Mouse (Mus musculus): ENCODE data around the gene Cpne4. TPM values are rescaled to one million over a fixed set of nuclear protein-coding genes. Genes with fewer than 3 reads are reported as not detected.

The Cpne4 gene
- polyA plus RNA-seq, 1 experiment from 2014 or later, result 1.4 TPM

DNA sequence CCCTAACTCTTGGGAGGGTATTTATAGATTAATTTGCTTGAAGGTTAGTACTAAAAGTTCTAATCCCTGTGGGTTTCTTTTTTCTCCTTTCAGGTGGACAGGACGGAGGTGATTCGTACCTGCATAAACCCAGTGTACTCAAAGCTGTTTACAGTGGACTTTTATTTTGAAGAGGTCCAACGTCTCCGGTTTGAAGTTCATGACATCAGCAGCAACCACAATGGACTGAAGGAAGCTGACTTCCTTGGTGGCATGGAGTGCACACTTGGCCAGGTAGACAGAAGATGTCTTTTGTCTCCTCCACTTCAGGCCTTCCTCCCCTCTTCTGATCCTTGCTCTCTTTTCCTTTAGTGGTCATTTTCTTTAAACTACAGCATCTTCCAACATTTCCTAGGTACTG, 325.5 kb downstream of the Cpne4 start:
- no peak for DNase-seq (ENCODE audit: low spot score)
- no peaks in the 10 kb centered on the region for H3K27me3 ChIP-seq (replicated peaks; ENCODE audit: control insufficient read depth, insufficient read depth, low read length)
- ATAC-seq (replicated peaks; ENCODE audit: low FRiP score), result no peak
- H3K27ac ChIP-seq (ENCODE audit: low read depth, low read length), result no peak overlapping the region
- 76% methylated on average over 4 of the region's 4 CpGs for WGBS
- no peak overlapping the region for H3K4me3 ChIP-seq (ENCODE audit: low read depth, low read length)
- H3K9ac ChIP-seq (ENCODE audit: low read depth, low read length), result no peak overlapping the region
- H3K9me3 ChIP-seq (ENCODE audit: control insufficient read depth, low read length), result no peaks in the 10 kb centered on the region
- H3K4me2 ChIP-seq, result no peak overlapping the region
- H3K36me3 ChIP-seq (ENCODE audit: control insufficient read depth, insufficient read depth, low read length), result no peaks in the 10 kb centered on the region
- no peaks in the 10 kb centered on the region for H3K4me1 ChIP-seq (replicated peaks; ENCODE audit: control insufficient read depth, insufficient read depth, low read length)

DNA sequence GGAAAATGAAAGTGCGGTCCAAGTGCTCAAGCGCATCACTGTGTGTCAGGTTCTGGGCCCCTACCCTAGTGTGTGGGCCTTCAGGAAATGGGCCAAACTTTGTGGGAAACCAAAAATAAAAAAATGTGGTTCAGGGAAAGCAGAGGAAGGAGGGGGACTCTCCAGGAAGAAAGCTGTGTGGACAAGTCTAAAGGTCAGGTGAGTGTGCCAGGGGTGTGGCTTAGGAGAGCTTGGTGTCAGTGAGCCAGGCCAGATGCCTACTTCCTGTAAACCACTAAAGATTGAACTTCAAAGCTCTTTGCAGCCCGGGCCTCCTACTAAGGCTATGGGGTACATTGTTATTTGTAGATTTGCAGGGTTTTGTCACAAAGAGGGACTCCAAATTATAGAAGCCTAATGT, 327.1 kb downstream of the Cpne4 start:
- H3K27ac ChIP-seq (ENCODE audit: low read depth, low read length), result no peak overlapping the region
- H3K36me3 ChIP-seq (ENCODE audit: control insufficient read depth, insufficient read depth, low read length), result no peaks in the 10 kb centered on the region
- no peaks in the 10 kb centered on the region for H3K4me1 ChIP-seq (replicated peaks; ENCODE audit: control insufficient read depth, insufficient read depth, low read length)
- ATAC-seq (replicated peaks; ENCODE audit: low FRiP score), result no peak
- WGBS, result 76% methylated on average over 3 of the region's 3 CpGs
- H3K4me3 ChIP-seq (ENCODE audit: low read depth, low read length), result no peak overlapping the region
- H3K9me3 ChIP-seq (ENCODE audit: control insufficient read depth, low read length), result no peaks in the 10 kb centered on the region
- no peaks in the 10 kb centered on the region for H3K27me3 ChIP-seq (replicated peaks; ENCODE audit: control insufficient read depth, insufficient read depth, low read length)
- no peak overlapping the region for H3K4me2 ChIP-seq
- no peak for DNase-seq (ENCODE audit: low spot score)
- H3K9ac ChIP-seq (ENCODE audit: low read depth, low read length), result no peak overlapping the region

DNA sequence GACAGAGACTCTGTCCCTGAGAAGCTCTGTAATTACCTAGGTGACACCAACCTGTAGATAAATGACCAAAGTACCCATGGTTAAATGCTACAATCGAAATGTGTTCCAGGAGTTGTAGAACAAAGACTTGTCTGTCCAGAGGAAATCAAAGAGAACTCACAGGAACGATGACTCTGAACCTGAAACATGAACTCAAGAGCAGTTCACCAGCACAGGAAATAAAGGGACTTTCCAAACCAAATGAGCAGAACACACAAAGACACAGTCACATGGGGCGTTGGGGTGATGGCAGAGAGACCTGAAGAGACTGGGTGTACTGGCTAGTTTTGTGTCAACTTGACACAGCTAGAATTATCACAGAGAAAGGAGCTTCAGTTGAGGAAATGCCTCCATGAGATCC, 329.9 kb downstream of the Cpne4 start:
- no peaks in the 10 kb centered on the region for H3K4me1 ChIP-seq (replicated peaks; ENCODE audit: control insufficient read depth, insufficient read depth, low read length)
- H3K4me2 ChIP-seq, result no peak overlapping the region
- no peaks in the 10 kb centered on the region for H3K27me3 ChIP-seq (replicated peaks; ENCODE audit: control insufficient read depth, insufficient read depth, low read length)
- DNase-seq (ENCODE audit: low spot score) (no peak), ATAC-seq (replicated peaks; ENCODE audit: low FRiP score) (no peak)
- H3K36me3 ChIP-seq (ENCODE audit: control insufficient read depth, insufficient read depth, low read length), result no peaks in the 10 kb centered on the region
- H3K27ac ChIP-seq (ENCODE audit: low read depth, low read length), result no peak overlapping the region
- H3K9me3 ChIP-seq (ENCODE audit: control insufficient read depth, low read length), result no peaks in the 10 kb centered on the region
- H3K9ac ChIP-seq (ENCODE audit: low read depth, low read length), result no peak overlapping the region
- WGBS, result 66% methylated on average over 3 of the region's 3 CpGs
- no peak overlapping the region for H3K4me3 ChIP-seq (ENCODE audit: low read depth, low read length)

DNA sequence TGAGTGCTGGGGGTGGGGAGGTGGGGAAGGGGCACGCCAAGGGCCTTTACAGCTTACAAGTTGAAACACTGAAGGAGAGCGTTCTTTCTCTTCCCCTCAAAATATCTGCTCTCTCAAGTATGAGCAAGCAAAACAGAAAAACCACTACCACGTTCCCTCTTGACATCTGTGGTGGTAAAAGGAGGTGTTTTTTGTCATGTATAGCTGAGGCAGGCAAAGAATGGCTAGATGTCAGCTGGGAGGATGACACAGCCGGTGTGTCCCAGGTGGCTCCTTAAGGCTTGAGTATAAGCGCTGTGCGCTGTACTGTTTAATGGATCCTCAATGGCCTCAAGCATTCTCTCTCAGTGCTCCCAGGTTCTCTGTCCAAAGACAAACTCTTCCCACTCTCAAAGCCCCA, 331.5 kb downstream of the Cpne4 start:
- Histone ChIP-seq H3K4me2 (no peak overlapping the region), H3K27me3 (replicated peaks; ENCODE audit: control insufficient read depth, insufficient read depth, low read length) (no peaks in the 10 kb centered on the region), H3K27ac (ENCODE audit: low read depth, low read length) (no peak overlapping the region), H3K4me3 (ENCODE audit: low read depth, low read length) (no peak overlapping the region), H3K9ac (ENCODE audit: low read depth, low read length) (no peak overlapping the region), H3K36me3 (ENCODE audit: control insufficient read depth, insufficient read depth, low read length) (no peaks in the 10 kb centered on the region), H3K9me3 (ENCODE audit: control insufficient read depth, low read length) (no peaks in the 10 kb centered on the region), H3K4me1 (replicated peaks; ENCODE audit: control insufficient read depth, insufficient read depth, low read length) (no peaks in the 10 kb centered on the region)
- DNase-seq (ENCODE audit: low spot score) (no peak), ATAC-seq (replicated peaks; ENCODE audit: low FRiP score) (no peak)
- WGBS, result 84% methylated on average over 6 of the region's 6 CpGs

- DNase-seq (ENCODE audit: low spot score) (no peak), ATAC-seq (replicated peaks; ENCODE audit: low FRiP score) (no peak)
- no peak overlapping the region for H3K9ac ChIP-seq (ENCODE audit: low read depth, low read length)
- H3K4me2 ChIP-seq, result no peak overlapping the region
- H3K9me3 ChIP-seq (ENCODE audit: control insufficient read depth, low read length), result no peaks in the 10 kb centered on the region
- H3K4me3 ChIP-seq (ENCODE audit: low read depth, low read length), result no peak overlapping the region
- H3K36me3 ChIP-seq (ENCODE audit: control insufficient read depth, insufficient read depth, low read length), result no peaks in the 10 kb centered on the region
- no peak overlapping the region for H3K27ac ChIP-seq (ENCODE audit: low read depth, low read length)
- no peaks in the 10 kb centered on the region for H3K27me3 ChIP-seq (replicated peaks; ENCODE audit: control insufficient read depth, insufficient read depth, low read length)
- no peaks in the 10 kb centered on the region for H3K4me1 ChIP-seq (replicated peaks; ENCODE audit: control insufficient read depth, insufficient read depth, low read length)
- WGBS, result 78% methylated on average over 3 of the region's 3 CpGs
Observed at GRCm38 (mm10) chr9:104890517-104890916, 343.4 kb downstream of the Cpne4 start.

DNA sequence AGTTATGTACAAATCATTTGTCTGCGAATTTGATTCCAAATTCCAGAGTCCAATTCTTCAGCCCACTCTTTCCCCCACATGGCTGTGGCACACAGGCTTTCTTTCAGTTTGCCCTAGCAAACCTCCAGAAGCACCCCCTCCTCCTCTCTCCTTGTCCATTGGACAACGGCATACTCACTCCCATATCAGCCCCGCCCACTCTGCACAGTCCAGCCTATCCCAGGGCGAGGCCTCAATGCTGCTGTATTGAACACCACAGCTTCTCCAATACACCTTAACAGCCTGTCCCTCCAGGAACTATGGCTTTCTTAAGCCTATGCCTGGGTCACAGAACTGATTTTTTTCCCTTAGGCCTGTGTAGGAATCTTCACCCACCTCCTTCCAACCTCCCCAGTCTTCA, 348.3 kb downstream of the Cpne4 start:
- H3K36me3 ChIP-seq (ENCODE audit: control insufficient read depth, insufficient read depth, low read length), result no peaks in the 10 kb centered on the region
- DNase-seq (ENCODE audit: low spot score) (no peak), ATAC-seq (replicated peaks; ENCODE audit: low FRiP score) (no peak)
- WGBS, result 77% methylated on average over 4 of the region's 4 CpGs
- H3K27me3 ChIP-seq (replicated peaks; ENCODE audit: control insufficient read depth, insufficient read depth, low read length), result no peaks in the 10 kb centered on the region
- H3K4me2 ChIP-seq, result no peak overlapping the region
- no peak overlapping the region for H3K4me3 ChIP-seq (ENCODE audit: low read depth, low read length)
- no peak overlapping the region for H3K27ac ChIP-seq (ENCODE audit: low read depth, low read length)
- H3K9me3 ChIP-seq (ENCODE audit: control insufficient read depth, low read length), result no peaks in the 10 kb centered on the region
- no peaks in the 10 kb centered on the region for H3K4me1 ChIP-seq (replicated peaks; ENCODE audit: control insufficient read depth, insufficient read depth, low read length)
- H3K9ac ChIP-seq (ENCODE audit: low read depth, low read length), result no peak overlapping the region

DNA sequence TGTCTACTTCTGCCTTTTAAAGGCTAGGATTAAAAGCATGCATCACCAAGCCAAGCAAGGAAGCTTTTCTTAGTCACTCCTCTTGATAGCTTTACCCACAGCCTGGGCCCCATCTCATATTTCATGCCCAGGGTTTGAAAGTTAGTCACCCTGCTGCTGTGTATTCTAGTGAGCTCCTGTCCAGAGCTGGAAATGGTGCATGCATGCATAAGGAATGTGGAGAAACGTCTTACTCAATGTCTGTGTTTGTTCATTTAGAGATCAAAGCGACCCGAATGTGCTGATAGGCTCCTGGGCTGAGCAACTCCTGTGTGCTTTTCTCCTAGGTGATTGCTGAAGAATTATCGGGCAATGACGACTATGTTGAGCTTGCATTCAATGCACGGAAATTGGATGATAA, 354.0 kb downstream of the Cpne4 start:
- Histone ChIP-seq H3K4me2 (no peak overlapping the region), H3K4me1 (replicated peaks; ENCODE audit: control insufficient read depth, insufficient read depth, low read length) (no peaks in the 10 kb centered on the region), H3K9me3 (ENCODE audit: control insufficient read depth, low read length) (no peaks in the 10 kb centered on the region), H3K27me3 (replicated peaks; ENCODE audit: control insufficient read depth, insufficient read depth, low read length) (no peaks in the 10 kb centered on the region), H3K36me3 (ENCODE audit: control insufficient read depth, insufficient read depth, low read length) (no peaks in the 10 kb centered on the region), H3K27ac (ENCODE audit: low read depth, low read length) (no peak overlapping the region), H3K9ac (ENCODE audit: low read depth, low read length) (no peak overlapping the region), H3K4me3 (ENCODE audit: low read depth, low read length) (no peak overlapping the region)
- 57% methylated on average over 6 of the region's 6 CpGs for WGBS
- ATAC-seq (replicated peaks; ENCODE audit: low FRiP score) (no peak), DNase-seq (ENCODE audit: low spot score) (no peak)

GRCm38 (mm10) chr9:104901827-104902226, 354.7 kb downstream of the Cpne4 start:
- Histone ChIP-seq H3K9me3 (ENCODE audit: control insufficient read depth, low read length) (no peaks in the 10 kb centered on the region), H3K36me3 (ENCODE audit: control insufficient read depth, insufficient read depth, low read length) (no peaks in the 10 kb centered on the region), H3K27me3 (replicated peaks; ENCODE audit: control insufficient read depth, insufficient read depth, low read length) (no peaks in the 10 kb centered on the region), H3K9ac (ENCODE audit: low read depth, low read length) (no peak overlapping the region), H3K4me1 (replicated peaks; ENCODE audit: control insufficient read depth, insufficient read depth, low read length) (no peaks in the 10 kb centered on the region), H3K4me2 (no peak overlapping the region), H3K27ac (ENCODE audit: low read depth, low read length) (no peak overlapping the region), H3K4me3 (ENCODE audit: low read depth, low read length) (no peak overlapping the region)
- ATAC-seq (replicated peaks; ENCODE audit: low FRiP score) (no peak), DNase-seq (ENCODE audit: low spot score) (no peak)
- 68% methylated on average over 2 of the region's 2 CpGs for WGBS

- Histone ChIP-seq H3K27me3 (replicated peaks; ENCODE audit: control insufficient read depth, insufficient read depth, low read length) (no peaks in the 10 kb centered on the region), H3K36me3 (ENCODE audit: control insufficient read depth, insufficient read depth, low read length) (no peaks in the 10 kb centered on the region), H3K9ac (ENCODE audit: low read depth, low read length) (no peak overlapping the region), H3K4me3 (ENCODE audit: low read depth, low read length) (no peak overlapping the region), H3K9me3 (ENCODE audit: control insufficient read depth, low read length) (no peaks in the 10 kb centered on the region), H3K27ac (ENCODE audit: low read depth, low read length) (no peak overlapping the region), H3K4me2 (no peak overlapping the region), H3K4me1 (replicated peaks; ENCODE audit: control insufficient read depth, insufficient read depth, low read length) (no peaks in the 10 kb centered on the region)
- 67% methylated on average over 2 of the region's 2 CpGs for WGBS
- ATAC-seq (replicated peaks; ENCODE audit: low FRiP score), result no peak
- no peak for DNase-seq (ENCODE audit: low spot score)
Observed at GRCm38 (mm10) chr9:104912686-104913085, 365.6 kb downstream of the Cpne4 start.

All from liver, embryonic 11.5 days (tissue).